Mouse (Mus musculus): ENCODE data around the gene Wdfy2.

The Wdfy2 gene

GRCm38 (mm10) chr14:62867069-62867468, 29.6 kb downstream of the Wdfy2 start:
- no peaks in the 10 kb centered on the region for H3K9me3 ChIP-seq (ENCODE audit: low read length)
- H3K27me3 ChIP-seq (ENCODE audit: insufficient read depth, low read length): no peaks in the 10 kb centered on the region
- no peaks in the 10 kb centered on the region for H3K36me3 ChIP-seq (ENCODE audit: insufficient read depth, low read length)
- peaks cover 37% of the 10 kb centered on the region for H3K4me1 ChIP-seq (replicated peaks; ENCODE audit: low read depth, low read length)
- TF ChIP-seq CTCF (conservative IDR thresholded peaks at IDR 0.05; ENCODE audit: low read length) (no peak), POU5F1 (IDR thresholded peaks at IDR 0.05; ENCODE audit: borderline replicate concordance, low read length) (no peak), NANOG (IDR thresholded peaks at IDR 0.05; ENCODE audit: borderline replicate concordance, low read length) (no peak)
- no peak overlapping the region for H3K4me3 ChIP-seq (replicated peaks; ENCODE audit: low read length)

GRCm38 (mm10) chr14:62867576-62867975, 30.1 kb downstream of the Wdfy2 start:
- Histone ChIP-seq H3K4me1 (replicated peaks; ENCODE audit: low read depth, low read length) (peaks cover 41% of the 10 kb centered on the region), H3K27me3 (ENCODE audit: insufficient read depth, low read length) (no peaks in the 10 kb centered on the region), H3K4me3 (replicated peaks; ENCODE audit: low read length) (no peak overlapping the region), H3K9me3 (ENCODE audit: low read length) (no peaks in the 10 kb centered on the region), H3K36me3 (ENCODE audit: insufficient read depth, low read length) (no peaks in the 10 kb centered on the region)
- TF ChIP-seq POU5F1 (IDR thresholded peaks at IDR 0.05; ENCODE audit: borderline replicate concordance, low read length) (no peak), NANOG (IDR thresholded peaks at IDR 0.05; ENCODE audit: borderline replicate concordance, low read length) (no peak), CTCF (conservative IDR thresholded peaks at IDR 0.05; ENCODE audit: low read length) (no peak)

GRCm38 (mm10) chr14:62868254-62868653, 30.8 kb downstream of the Wdfy2 start:
- TF ChIP-seq NANOG (IDR thresholded peaks at IDR 0.05; ENCODE audit: borderline replicate concordance, low read length) (no peak), POU5F1 (IDR thresholded peaks at IDR 0.05; ENCODE audit: borderline replicate concordance, low read length) (no peak), CTCF (conservative IDR thresholded peaks at IDR 0.05; ENCODE audit: low read length) (no peak)
- no peaks in the 10 kb centered on the region for H3K36me3 ChIP-seq (ENCODE audit: insufficient read depth, low read length)
- H3K4me3 ChIP-seq (replicated peaks; ENCODE audit: low read length): no peak overlapping the region
- no peaks in the 10 kb centered on the region for H3K9me3 ChIP-seq (ENCODE audit: low read length)
- H3K27me3 ChIP-seq (ENCODE audit: insufficient read depth, low read length): no peaks in the 10 kb centered on the region
- H3K4me1 ChIP-seq (replicated peaks; ENCODE audit: low read depth, low read length): peaks cover 41% of the 10 kb centered on the region

- TF ChIP-seq POU5F1 (IDR thresholded peaks at IDR 0.05; ENCODE audit: borderline replicate concordance, low read length): no peak
- TF ChIP-seq NANOG (IDR thresholded peaks at IDR 0.05; ENCODE audit: borderline replicate concordance, low read length): no peak
- no peak for TF ChIP-seq CTCF (conservative IDR thresholded peaks at IDR 0.05; ENCODE audit: low read length)
- Histone ChIP-seq H3K4me3 (replicated peaks; ENCODE audit: low read length) (no peak overlapping the region), H3K27me3 (ENCODE audit: insufficient read depth, low read length) (no peaks in the 10 kb centered on the region), H3K4me1 (replicated peaks; ENCODE audit: low read depth, low read length) (peaks cover 44% of the 10 kb centered on the region), H3K9me3 (ENCODE audit: low read length) (no peaks in the 10 kb centered on the region), H3K36me3 (ENCODE audit: insufficient read depth, low read length) (no peaks in the 10 kb centered on the region)
Measured at GRCm38 (mm10) chr14:62870238-62870638, 32.8 kb downstream of the Wdfy2 start.

GRCm38 (mm10) chr14:62871431-62871830, 34.0 kb downstream of the Wdfy2 start:
- TF ChIP-seq POU5F1 (IDR thresholded peaks at IDR 0.05; ENCODE audit: borderline replicate concordance, low read length) (no peak), CTCF (conservative IDR thresholded peaks at IDR 0.05; ENCODE audit: low read length) (no peak), NANOG (IDR thresholded peaks at IDR 0.05; ENCODE audit: borderline replicate concordance, low read length) (no peak)
- H3K4me1 ChIP-seq (replicated peaks; ENCODE audit: low read depth, low read length): peaks cover 36% of the 10 kb centered on the region
- H3K9me3 ChIP-seq (ENCODE audit: low read length): no peaks in the 10 kb centered on the region

GRCm38 (mm10) chr14:62871932-62872331, 34.5 kb downstream of the Wdfy2 start:
- H3K4me1 ChIP-seq (replicated peaks; ENCODE audit: low read depth, low read length): peaks cover 35% of the 10 kb centered on the region
- H3K36me3 ChIP-seq (ENCODE audit: insufficient read depth, low read length): no peaks in the 10 kb centered on the region
- no peak for TF ChIP-seq CTCF (conservative IDR thresholded peaks at IDR 0.05; ENCODE audit: low read length)
- TF ChIP-seq POU5F1 (IDR thresholded peaks at IDR 0.05; ENCODE audit: borderline replicate concordance, low read length): no peak
- TF ChIP-seq NANOG (IDR thresholded peaks at IDR 0.05; ENCODE audit: borderline replicate concordance, low read length): no peak
- no peaks in the 10 kb centered on the region for H3K9me3 ChIP-seq (ENCODE audit: low read length)
- no peaks in the 10 kb centered on the region for H3K27me3 ChIP-seq (ENCODE audit: insufficient read depth, low read length)
- H3K4me3 ChIP-seq (replicated peaks; ENCODE audit: low read length): no peak overlapping the region

More at GRCm38 (mm10) chr14:62871431-62871830, 34.0 kb downstream of the Wdfy2 start:
- H3K36me3 ChIP-seq (ENCODE audit: insufficient read depth, low read length): no peaks in the 10 kb centered on the region
- H3K27me3 ChIP-seq (ENCODE audit: insufficient read depth, low read length): no peaks in the 10 kb centered on the region
- H3K4me3 ChIP-seq (replicated peaks; ENCODE audit: low read length): no peak overlapping the region

- H3K9me3 ChIP-seq (ENCODE audit: low read length): no peaks in the 10 kb centered on the region
- H3K36me3 ChIP-seq (ENCODE audit: insufficient read depth, low read length): no peaks in the 10 kb centered on the region
- TF ChIP-seq CTCF (conservative IDR thresholded peaks at IDR 0.05; ENCODE audit: low read length): no peak
- TF ChIP-seq NANOG (IDR thresholded peaks at IDR 0.05; ENCODE audit: borderline replicate concordance, low read length): no peak
- no peak for TF ChIP-seq POU5F1 (IDR thresholded peaks at IDR 0.05; ENCODE audit: borderline replicate concordance, low read length)
- H3K27me3 ChIP-seq (ENCODE audit: insufficient read depth, low read length): no peaks in the 10 kb centered on the region
- peaks cover 24% of the 10 kb centered on the region for H3K4me1 ChIP-seq (replicated peaks; ENCODE audit: low read depth, low read length)
- H3K4me3 ChIP-seq (replicated peaks; ENCODE audit: low read length): no peak overlapping the region
Measured at GRCm38 (mm10) chr14:62873820-62874219, 36.3 kb downstream of the Wdfy2 start.

GRCm38 (mm10) chr14:62874348-62874747, 36.9 kb downstream of the Wdfy2 start:
- H3K36me3 ChIP-seq (ENCODE audit: insufficient read depth, low read length): no peaks in the 10 kb centered on the region
- H3K4me1 ChIP-seq (replicated peaks; ENCODE audit: low read depth, low read length): peaks cover 29% of the 10 kb centered on the region
- H3K27me3 ChIP-seq (ENCODE audit: insufficient read depth, low read length): no peaks in the 10 kb centered on the region
- TF ChIP-seq NANOG (IDR thresholded peaks at IDR 0.05; ENCODE audit: borderline replicate concordance, low read length): no peak
- H3K9me3 ChIP-seq (ENCODE audit: low read length): no peaks in the 10 kb centered on the region
- H3K4me3 ChIP-seq (replicated peaks; ENCODE audit: low read length): no peak overlapping the region

GRCm38 (mm10) chr14:62878076-62878475, 40.6 kb downstream of the Wdfy2 start:
- no peak for TF ChIP-seq CTCF (conservative IDR thresholded peaks at IDR 0.05; ENCODE audit: low read length)
- Histone ChIP-seq H3K27me3 (ENCODE audit: insufficient read depth, low read length) (no peaks in the 10 kb centered on the region), H3K4me3 (replicated peaks; ENCODE audit: low read length) (no peak overlapping the region), H3K4me1 (replicated peaks; ENCODE audit: low read depth, low read length) (peaks cover 37% of the 10 kb centered on the region), H3K9me3 (ENCODE audit: low read length) (no peaks in the 10 kb centered on the region), H3K36me3 (ENCODE audit: insufficient read depth, low read length) (no peaks in the 10 kb centered on the region)

All from E14TG2a.4 (cell line).